Mouse (Mus musculus): Measurements from ENCODE around the gene Gm26566. TPM values are rescaled to one million over a fixed set of nuclear protein-coding genes. Genes with fewer than 3 reads are reported as not detected.

Gene Gm26566
- polyA plus RNA-seq, 1 experiment from 2014 or later: 0.93 TPM

GRCm38 (mm10) chr4:88698781-88699180 lies 22.8 kb upstream of the Gm26566 start:
- ATAC-seq (replicated peaks; ENCODE audit: insufficient number of reproducible peaks, insufficient read depth, low FRiP score, low read depth): no peak
- Histone ChIP-seq H3K4me3 (no peak overlapping the region), H3K36me3 (no peaks in the 10 kb centered on the region), H3K9me3 (replicated peaks) (no peaks in the 10 kb centered on the region), H3K4me1 (replicated peaks) (no peaks in the 10 kb centered on the region), H3K27me3 (no peaks in the 10 kb centered on the region), H3K27ac (no peak overlapping the region), H3K4me2 (no peak overlapping the region), H3K9ac (no peak overlapping the region)
- 75% methylated on average over 5 of the region's 5 CpGs for WGBS

GRCm38 (mm10) chr4:88699301-88699700 lies 22.3 kb upstream of the Gm26566 start:
- 87% methylated on average over 1 of the region's 1 CpGs for WGBS
- no peak overlapping the region for H3K27ac ChIP-seq
- no peaks in the 10 kb centered on the region for H3K36me3 ChIP-seq
- H3K4me2 ChIP-seq: no peak overlapping the region
- H3K4me1 ChIP-seq (replicated peaks): no peaks in the 10 kb centered on the region
- H3K9ac ChIP-seq: no peak overlapping the region
- H3K9me3 ChIP-seq (replicated peaks): no peaks in the 10 kb centered on the region
- ATAC-seq (replicated peaks; ENCODE audit: insufficient number of reproducible peaks, insufficient read depth, low FRiP score, low read depth): no peak
- no peaks in the 10 kb centered on the region for H3K27me3 ChIP-seq
- no peak overlapping the region for H3K4me3 ChIP-seq

- 20% methylated on average over 3 of the region's 3 CpGs for WGBS
- Histone ChIP-seq H3K9me3 (replicated peaks) (no peaks in the 10 kb centered on the region), H3K27me3 (no peaks in the 10 kb centered on the region), H3K4me3 (no peak overlapping the region), H3K36me3 (no peaks in the 10 kb centered on the region), H3K27ac (no peak overlapping the region), H3K9ac (no peak overlapping the region), H3K4me2 (no peak overlapping the region), H3K4me1 (replicated peaks) (no peaks in the 10 kb centered on the region)
- ATAC-seq (replicated peaks; ENCODE audit: insufficient number of reproducible peaks, insufficient read depth, low FRiP score, low read depth): no peak
Measured at GRCm38 (mm10) chr4:88705924-88706323, 15.7 kb upstream of the Gm26566 start.

GRCm38 (mm10) chr4:88707128-88707826 lies 14.3 kb upstream of the Gm26566 start:
- Histone ChIP-seq H3K36me3 (no peaks in the 10 kb centered on the region), H3K4me3 (no peak overlapping the region), H3K9me3 (replicated peaks) (no peaks in the 10 kb centered on the region), H3K4me2 (no peak overlapping the region), H3K27ac (no peak overlapping the region), H3K27me3 (no peaks in the 10 kb centered on the region), H3K9ac (no peak overlapping the region), H3K4me1 (replicated peaks) (no peaks in the 10 kb centered on the region)
- 82% methylated on average over 1 of the region's 1 CpGs for WGBS
- no peak for ATAC-seq (replicated peaks; ENCODE audit: insufficient number of reproducible peaks, insufficient read depth, low FRiP score, low read depth)

- H3K4me3 ChIP-seq: no peak overlapping the region
- H3K36me3 ChIP-seq: peaks cover 8% of the 10 kb centered on the region
- no peak for ATAC-seq (replicated peaks; ENCODE audit: insufficient number of reproducible peaks, insufficient read depth, low FRiP score, low read depth)
- WGBS: 81% methylated on average over 1 of the region's 1 CpGs
- H3K9me3 ChIP-seq (replicated peaks): no peaks in the 10 kb centered on the region
- peaks cover 20% of the 10 kb centered on the region for H3K4me1 ChIP-seq (replicated peaks)
- no peaks in the 10 kb centered on the region for H3K27me3 ChIP-seq
- no peak overlapping the region for H3K9ac ChIP-seq
- no peak overlapping the region for H3K4me2 ChIP-seq
- no peak overlapping the region; the same call in 1 of the 2 replicates for H3K27ac ChIP-seq
Measured at GRCm38 (mm10) chr4:88714281-88714680, 7.3 kb upstream of the Gm26566 start.

GRCm38 (mm10) chr4:88715059-88715458 lies 6.5 kb upstream of the Gm26566 start:
- Histone ChIP-seq H3K9ac (no peak overlapping the region), H3K27me3 (no peaks in the 10 kb centered on the region), H3K4me2 (no peak overlapping the region), H3K4me3 (no peak overlapping the region), H3K36me3 (peaks cover 10% of the 10 kb centered on the region), H3K4me1 (replicated peaks) (peaks cover 22% of the 10 kb centered on the region), H3K9me3 (replicated peaks) (no peaks in the 10 kb centered on the region), H3K27ac (no peak overlapping the region)
- no peak for ATAC-seq (replicated peaks; ENCODE audit: insufficient number of reproducible peaks, insufficient read depth, low FRiP score, low read depth)

- H3K27me3 ChIP-seq: no peaks in the 10 kb centered on the region
- no peak overlapping the region for H3K27ac ChIP-seq
- peaks cover 14% of the 10 kb centered on the region for H3K36me3 ChIP-seq
- H3K4me3 ChIP-seq: peak overlapping the region; percentile 46
- H3K9me3 ChIP-seq (replicated peaks): no peaks in the 10 kb centered on the region
- peaks cover 33% of the 10 kb centered on the region for H3K4me1 ChIP-seq (replicated peaks)
- H3K4me2 ChIP-seq: peak overlapping the region; percentile 69
- H3K9ac ChIP-seq: peak overlapping the region; percentile 47
- WGBS: 8% methylated on average over 1 of the region's 1 CpGs
- no peak for ATAC-seq (replicated peaks; ENCODE audit: insufficient number of reproducible peaks, insufficient read depth, low FRiP score, low read depth)
Measured at GRCm38 (mm10) chr4:88718715-88719114, 2.9 kb upstream of the Gm26566 start.

GRCm38 (mm10) chr4:88723497-88724090 lies 2.0 kb downstream of the Gm26566 start:
- ATAC-seq (replicated peaks; ENCODE audit: insufficient number of reproducible peaks, insufficient read depth, low FRiP score, low read depth): no peak
- peaks cover 6% of the 10 kb centered on the region for H3K36me3 ChIP-seq
- H3K27me3 ChIP-seq: no peaks in the 10 kb centered on the region
- H3K4me2 ChIP-seq: no peak overlapping the region
- H3K9me3 ChIP-seq (replicated peaks): no peaks in the 10 kb centered on the region
- 60% methylated on average over 8 of the region's 8 CpGs for WGBS
- H3K4me1 ChIP-seq (replicated peaks): peaks cover 17% of the 10 kb centered on the region
- no peak overlapping the region for H3K27ac ChIP-seq
- no peak overlapping the region for H3K9ac ChIP-seq
- no peak overlapping the region for H3K4me3 ChIP-seq

GRCm38 (mm10) chr4:88726727-88727126 lies 5.1 kb downstream of the Gm26566 start:
- Histone ChIP-seq H3K4me2 (no peak overlapping the region), H3K4me1 (replicated peaks) (no peaks in the 10 kb centered on the region), H3K27ac (no peak overlapping the region), H3K9me3 (replicated peaks) (no peaks in the 10 kb centered on the region), H3K36me3 (no peaks in the 10 kb centered on the region), H3K27me3 (no peaks in the 10 kb centered on the region), H3K4me3 (no peak overlapping the region), H3K9ac (no peak overlapping the region)
- 70% methylated on average over 6 of the region's 6 CpGs for WGBS
- no peak for ATAC-seq (replicated peaks; ENCODE audit: insufficient number of reproducible peaks, insufficient read depth, low FRiP score, low read depth)

- Histone ChIP-seq H3K27ac (no peak overlapping the region), H3K27me3 (no peaks in the 10 kb centered on the region), H3K4me2 (no peak overlapping the region), H3K4me1 (replicated peaks) (no peaks in the 10 kb centered on the region), H3K9me3 (replicated peaks) (no peaks in the 10 kb centered on the region), H3K4me3 (no peak overlapping the region), H3K9ac (no peak overlapping the region), H3K36me3 (no peaks in the 10 kb centered on the region)
- no peak for ATAC-seq (replicated peaks; ENCODE audit: insufficient number of reproducible peaks, insufficient read depth, low FRiP score, low read depth)
- 0% methylated on average over 1 of the region's 1 CpGs for WGBS
Measured at GRCm38 (mm10) chr4:88727324-88727723, 5.7 kb downstream of the Gm26566 start.

- Histone ChIP-seq H3K4me2 (no peak overlapping the region), H3K27me3 (no peaks in the 10 kb centered on the region; the same call in 1 of the 2 replicates), H3K27ac (no peak overlapping the region), H3K9ac (no peak overlapping the region), H3K9me3 (replicated peaks) (no peaks in the 10 kb centered on the region), H3K4me1 (replicated peaks) (0 out of 2 replicates have a peak, but pooled peaks cover 4% of the 10 kb centered on the region), H3K4me3 (no peak overlapping the region), H3K36me3 (no peaks in the 10 kb centered on the region)
- 2% methylated on average over 2 of the region's 2 CpGs for WGBS
- no peak for ATAC-seq (replicated peaks; ENCODE audit: insufficient number of reproducible peaks, insufficient read depth, low FRiP score, low read depth)
Measured at GRCm38 (mm10) chr4:88738480-88738879, 16.9 kb downstream of the Gm26566 start.

- no peak overlapping the region for H3K27ac ChIP-seq
- no peak overlapping the region for H3K4me3 ChIP-seq
- no peaks in the 10 kb centered on the region; the same call in 1 of the 2 replicates for H3K27me3 ChIP-seq
- H3K36me3 ChIP-seq: no peaks in the 10 kb centered on the region
- 0 out of 2 replicates have a peak, but pooled peaks cover 4% of the 10 kb centered on the region for H3K4me1 ChIP-seq (replicated peaks)
- H3K9me3 ChIP-seq (replicated peaks): no peaks in the 10 kb centered on the region
- no peak overlapping the region for H3K4me2 ChIP-seq
- no peak overlapping the region for H3K9ac ChIP-seq
- 84% methylated on average over 6 of the region's 6 CpGs for WGBS
- ATAC-seq (replicated peaks; ENCODE audit: insufficient number of reproducible peaks, insufficient read depth, low FRiP score, low read depth): no peak
Measured at GRCm38 (mm10) chr4:88739036-88739435, 17.4 kb downstream of the Gm26566 start.

All from heart, embryonic 15.5 days (tissue).